Mouse (Mus musculus): Measurements from ENCODE around the gene Vps52. TPM values are rescaled to one million over a fixed set of nuclear protein-coding genes. Genes with fewer than 3 reads are reported as not detected.
"Not testable (repeated sequence)": the region's sequence is repeated elsewhere in the genome, so short reads cannot be mapped to it uniquely, and the experiment has no call there.

The Vps52 gene
- polyA plus RNA-seq, 1 experiment from 2014 or later, result 21.9 TPM

DNA sequence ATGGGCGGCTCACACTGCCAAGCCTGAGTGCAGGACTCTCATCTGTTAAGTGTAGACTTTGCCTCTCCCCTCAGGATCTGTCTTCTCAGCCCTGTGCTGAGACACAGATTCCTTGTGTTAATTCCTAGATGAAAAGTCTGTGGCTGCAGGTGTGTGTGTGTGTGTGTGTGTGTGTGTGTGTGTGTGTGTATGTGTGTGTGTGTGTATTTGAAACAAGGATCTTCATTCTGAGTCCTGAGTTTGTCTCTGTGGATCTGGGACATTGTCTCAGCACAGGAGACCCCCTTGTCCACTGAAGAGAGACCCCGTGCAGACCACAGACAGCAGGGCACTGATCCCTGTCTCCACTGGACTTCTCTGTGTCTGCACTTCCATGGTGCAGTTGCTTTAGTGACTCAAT lies 45.2 kb downstream of the Vps52 start:
- Histone ChIP-seq H3K4me2 (ENCODE audit: low read depth, low read length) (peak overlapping the region; percentile 96; the same call in 1 of the 2 replicates), H3K27me3 (ENCODE audit: control insufficient read depth, insufficient read depth, low read depth, low read length) (peaks cover 11% of the 10 kb centered on the region), H3K4me3 (ENCODE audit: low read depth, low read length) (peak overlapping the region; percentile 71; the same call in 1 of the 2 replicates)
- H3K4me1 ChIP-seq (ENCODE audit: control insufficient read depth, low read depth, low read length); H3K36me3 ChIP-seq (ENCODE audit: control insufficient read depth, insufficient read depth); H3K9me3 ChIP-seq (replicated peaks; ENCODE audit: control insufficient read depth, low read length); ATAC-seq (ENCODE audit: low read depth); H3K27ac ChIP-seq (ENCODE audit: low read length); H3K9ac ChIP-seq (ENCODE audit: low read depth, low read length): not testable (repeated sequence)
- 40% methylated on average over 2 of the region's 2 CpGs for WGBS (ENCODE audit: insufficient replicate concordance)

- Histone ChIP-seq H3K4me1 (ENCODE audit: control insufficient read depth, low read depth, low read length) (peaks cover 4% of the 10 kb centered on the region), H3K9me3 (replicated peaks; ENCODE audit: control insufficient read depth, low read length) (no peaks in the 10 kb centered on the region), H3K9ac (ENCODE audit: low read depth, low read length) (no peak overlapping the region), H3K4me3 (ENCODE audit: low read depth, low read length) (no peak overlapping the region), H3K27me3 (ENCODE audit: control insufficient read depth, insufficient read depth, low read depth, low read length) (peaks cover 11% of the 10 kb centered on the region), H3K4me2 (ENCODE audit: low read depth, low read length) (no peak overlapping the region), H3K27ac (ENCODE audit: low read length) (no peak overlapping the region), H3K36me3 (ENCODE audit: control insufficient read depth, insufficient read depth) (no peaks in the 10 kb centered on the region)
- ATAC-seq (ENCODE audit: low read depth), result no peak
- WGBS (ENCODE audit: insufficient replicate concordance), result 3% methylated on average over 5 of the region's 5 CpGs
Observed at GRCm38 (mm10) chr17:34003426-34003825, 47.8 kb downstream of the Vps52 start.

DNA sequence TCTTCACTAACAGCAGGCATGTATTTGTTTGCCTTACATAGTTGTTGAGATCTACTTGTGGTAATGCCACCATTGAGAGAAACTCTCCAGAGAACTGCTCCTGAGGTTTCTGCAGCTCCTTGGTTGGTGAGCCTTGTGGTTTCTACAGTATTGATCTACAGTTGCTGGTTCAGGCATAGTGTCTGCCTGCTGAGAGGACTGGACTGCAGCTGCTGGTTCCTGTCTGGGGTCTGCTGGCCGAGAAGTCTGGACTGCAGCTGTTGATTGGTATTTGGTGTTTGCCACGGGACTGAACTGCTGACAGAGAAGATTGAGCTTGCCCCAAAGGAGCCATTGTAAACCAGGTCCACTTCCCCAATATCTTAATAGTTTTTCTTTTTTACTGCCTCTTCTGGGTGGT lies 51.0 kb downstream of the Vps52 start:
- H3K4me3 ChIP-seq (ENCODE audit: low read depth, low read length), result no peak overlapping the region
- H3K4me2 ChIP-seq (ENCODE audit: low read depth, low read length), result no peak overlapping the region
- H3K36me3 ChIP-seq (ENCODE audit: control insufficient read depth, insufficient read depth), result no peaks in the 10 kb centered on the region
- no peaks in the 10 kb centered on the region for H3K9me3 ChIP-seq (replicated peaks; ENCODE audit: control insufficient read depth, low read length)
- no peak overlapping the region for H3K27ac ChIP-seq (ENCODE audit: low read length)
- H3K27me3 ChIP-seq (ENCODE audit: control insufficient read depth, insufficient read depth, low read depth, low read length), result no peaks in the 10 kb centered on the region
- ATAC-seq (ENCODE audit: low read depth), result no peak
- 28% methylated on average over 2 of the region's 2 CpGs for WGBS (ENCODE audit: insufficient replicate concordance)
- no peaks in the 10 kb centered on the region; the same call in 1 of the 2 replicates for H3K4me1 ChIP-seq (ENCODE audit: control insufficient read depth, low read depth, low read length)
- no peak overlapping the region for H3K9ac ChIP-seq (ENCODE audit: low read depth, low read length)

DNA sequence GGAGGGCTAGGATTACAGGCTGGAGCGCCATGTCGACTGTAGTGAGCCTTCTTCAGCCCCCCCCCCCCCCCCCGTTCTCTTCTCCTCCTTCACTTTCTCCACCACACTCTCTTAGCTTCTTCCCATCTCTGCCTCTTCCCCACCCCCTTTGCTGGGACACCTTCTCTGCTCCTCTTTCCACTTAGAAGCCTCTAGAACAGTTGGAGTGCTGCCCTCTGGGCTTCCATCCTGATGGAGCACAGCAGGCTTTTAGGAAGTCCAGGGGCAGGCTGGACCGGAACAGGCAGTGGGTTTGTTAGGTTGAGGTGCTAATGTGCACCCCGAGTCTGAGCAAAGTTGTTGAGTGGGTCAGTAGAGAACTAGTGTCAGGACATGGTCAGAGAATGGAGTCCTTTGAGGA lies 54.5 kb downstream of the Vps52 start:
- no peaks in the 10 kb centered on the region for H3K4me1 ChIP-seq (ENCODE audit: control insufficient read depth, low read depth, low read length)
- H3K4me2 ChIP-seq (ENCODE audit: low read depth, low read length), result no peak overlapping the region
- H3K36me3 ChIP-seq (ENCODE audit: control insufficient read depth, insufficient read depth), result no peaks in the 10 kb centered on the region
- no peaks in the 10 kb centered on the region for H3K9me3 ChIP-seq (replicated peaks; ENCODE audit: control insufficient read depth, low read length)
- no peak for ATAC-seq (ENCODE audit: low read depth)
- no peak overlapping the region for H3K27ac ChIP-seq (ENCODE audit: low read length)
- no peaks in the 10 kb centered on the region for H3K27me3 ChIP-seq (ENCODE audit: control insufficient read depth, insufficient read depth, low read depth, low read length)
- H3K9ac ChIP-seq (ENCODE audit: low read depth, low read length), result no peak overlapping the region
- 50% methylated on average over 5 of the region's 5 CpGs for WGBS (ENCODE audit: insufficient replicate concordance)
- no peak overlapping the region for H3K4me3 ChIP-seq (ENCODE audit: low read depth, low read length)

- no peak overlapping the region for H3K4me3 ChIP-seq (ENCODE audit: low read depth, low read length)
- H3K27me3 ChIP-seq (ENCODE audit: control insufficient read depth, insufficient read depth, low read depth, low read length), result no peaks in the 10 kb centered on the region
- whole genome bisulfite sequencing (ENCODE audit: insufficient replicate concordance), result 73% methylated on average over 8 of the region's 8 CpGs
- no peak overlapping the region for H3K9ac ChIP-seq (ENCODE audit: low read depth, low read length)
- H3K36me3 ChIP-seq (ENCODE audit: control insufficient read depth, insufficient read depth), result no peaks in the 10 kb centered on the region
- no peak overlapping the region for H3K4me2 ChIP-seq (ENCODE audit: low read depth, low read length)
- no peak for ATAC-seq (ENCODE audit: low read depth)
- H3K27ac ChIP-seq (ENCODE audit: low read length), result no peak overlapping the region
- no peaks in the 10 kb centered on the region for H3K4me1 ChIP-seq (ENCODE audit: control insufficient read depth, low read depth, low read length)
- H3K9me3 ChIP-seq (replicated peaks; ENCODE audit: control insufficient read depth, low read length), result no peaks in the 10 kb centered on the region
Observed at GRCm38 (mm10) chr17:34013436-34013835, 57.8 kb downstream of the Vps52 start.

Other genes with a start within 250 kb of the Vps52 start
- gene March2, start 237.1 kb upstream of the Vps52 start, polyA plus RNA-seq (2015; fragmentation: Nextera tagmentation; extraction: Ambion mirVana), result 256 and 281 TPM in 2 replicates
- 107 and 115 TPM in 2 replicates for gene Rab11b, start 195.3 kb upstream of the Vps52 start, polyA plus RNA-seq (2015; fragmentation: Nextera tagmentation; extraction: Ambion mirVana)
- gene Angptl4, start 174.0 kb upstream of the Vps52 start, polyA plus RNA-seq (2015; fragmentation: Nextera tagmentation; extraction: Ambion mirVana), result 29.3 and 29.6 TPM in 2 replicates
- gene Kank3, start 145.3 kb upstream of the Vps52 start, polyA plus RNA-seq (2015; fragmentation: Nextera tagmentation; extraction: Ambion mirVana), result 10.0 and 13.7 TPM in 2 replicates
- 389 and 463 TPM in 2 replicates for gene Rps28, start 131.2 kb upstream of the Vps52 start, polyA plus RNA-seq (2015; fragmentation: Nextera tagmentation; extraction: Ambion mirVana)
- gene Ndufa7, start 131.2 kb upstream of the Vps52 start, polyA plus RNA-seq (2015; fragmentation: Nextera tagmentation; extraction: Ambion mirVana), result 243 and 245 TPM in 2 replicates
- 11.9 and 12.1 TPM in 2 replicates for gene Cd320, start 112.7 kb upstream of the Vps52 start, polyA plus RNA-seq (2015; fragmentation: Nextera tagmentation; extraction: Ambion mirVana)
- gene Gm7029, start 82.0 kb upstream of the Vps52 start, polyA plus RNA-seq (2015; fragmentation: Nextera tagmentation; extraction: Ambion mirVana), result not detected in 2 replicates
- gene Kifc1, start 65.2 kb upstream of the Vps52 start, polyA plus RNA-seq (2015; fragmentation: Nextera tagmentation; extraction: Ambion mirVana), result 5.8 and 6.1 TPM in 2 replicates
- gene Platr17, start 50.7 kb upstream of the Vps52 start, polyA plus RNA-seq (2015; fragmentation: Nextera tagmentation; extraction: Ambion mirVana), result 0.21 and 0.54 TPM in 2 replicates
- 18.6 and 19.6 TPM in 2 replicates for gene Daxx, start 46.4 kb upstream of the Vps52 start, polyA plus RNA-seq (2015; fragmentation: Nextera tagmentation; extraction: Ambion mirVana)
- gene Tapbp, start 39.9 kb upstream of the Vps52 start, polyA plus RNA-seq (2015; fragmentation: Nextera tagmentation; extraction: Ambion mirVana), result 31.0 and 34.6 TPM in 2 replicates
- gene Zbtb22, start 39.9 kb upstream of the Vps52 start, polyA plus RNA-seq (2015; fragmentation: Nextera tagmentation; extraction: Ambion mirVana), result 7.8 and 9.1 TPM in 2 replicates
- gene Rgl2, start 26.3 kb upstream of the Vps52 start, polyA plus RNA-seq (2015; fragmentation: Nextera tagmentation; extraction: Ambion mirVana), result 7.8 and 9.0 TPM in 2 replicates
- gene Pfdn6, start 15.5 kb upstream of the Vps52 start, polyA plus RNA-seq (2015; fragmentation: Nextera tagmentation; extraction: Ambion mirVana), result 83.8 and 96.4 TPM in 2 replicates
- 12.2 and 13.4 TPM in 2 replicates for gene Wdr46, start 15.2 kb upstream of the Vps52 start, polyA plus RNA-seq (2015; fragmentation: Nextera tagmentation; extraction: Ambion mirVana)
- 2.2 and 2.3 TPM in 2 replicates for gene B3galt4, start 4.3 kb upstream of the Vps52 start, polyA plus RNA-seq (2015; fragmentation: Nextera tagmentation; extraction: Ambion mirVana)
- gene Rps18, start 189 bp downstream of the Vps52 start, polyA plus RNA-seq (2015; fragmentation: Nextera tagmentation; extraction: Ambion mirVana), result 904 and 1,002 TPM in 2 replicates
- gene H2-K1, start 44.5 kb downstream of the Vps52 start, polyA plus RNA-seq (2015; fragmentation: Nextera tagmentation; extraction: Ambion mirVana), result 126 and 139 TPM in 2 replicates
- gene Ring1, start 68.9 kb downstream of the Vps52 start, polyA plus RNA-seq (2015; fragmentation: Nextera tagmentation; extraction: Ambion mirVana), result 3.2 and 4.0 TPM in 2 replicates
- 30.1 and 32.2 TPM in 2 replicates for gene H2-Ke6, start 72.2 kb downstream of the Vps52 start, polyA plus RNA-seq (2015; fragmentation: Nextera tagmentation; extraction: Ambion mirVana)
- gene Slc39a7, start 75.9 kb downstream of the Vps52 start, polyA plus RNA-seq (2015; fragmentation: Nextera tagmentation; extraction: Ambion mirVana), result 58.8 and 59.8 TPM in 2 replicates
- gene Rxrb, start 76.0 kb downstream of the Vps52 start, polyA plus RNA-seq (2015; fragmentation: Nextera tagmentation; extraction: Ambion mirVana), result 14.7 and 15.7 TPM in 2 replicates
- 0.26 and 0.27 TPM in 2 replicates for gene Col11a2, start 83.6 kb downstream of the Vps52 start, polyA plus RNA-seq (2015; fragmentation: Nextera tagmentation; extraction: Ambion mirVana)
- gene H2-Oa, start 136.5 kb downstream of the Vps52 start, polyA plus RNA-seq (2015; fragmentation: Nextera tagmentation; extraction: Ambion mirVana), result 0.43 and 0.57 TPM in 2 replicates
- gene H2-DMa, start 163.7 kb downstream of the Vps52 start, polyA plus RNA-seq (2015; fragmentation: Nextera tagmentation; extraction: Ambion mirVana), result 5.3 and 5.5 TPM in 2 replicates
- 32.0 and 35.8 TPM in 2 replicates for gene Brd2, start 166.8 kb downstream of the Vps52 start, polyA plus RNA-seq (2015; fragmentation: Nextera tagmentation; extraction: Ambion mirVana)
- gene H2-DMb2, start 187.5 kb downstream of the Vps52 start, polyA plus RNA-seq (2015; fragmentation: Nextera tagmentation; extraction: Ambion mirVana), result 0.74 and 1.0 TPM in 2 replicates
- 1.3 and 1.5 TPM in 2 replicates for gene H2-DMb1, start 197.3 kb downstream of the Vps52 start, polyA plus RNA-seq (2015; fragmentation: Nextera tagmentation; extraction: Ambion mirVana)
- 3.8 and 4.2 TPM in 2 replicates for gene Tap1, start 231.7 kb downstream of the Vps52 start, polyA plus RNA-seq (2015; fragmentation: Nextera tagmentation; extraction: Ambion mirVana)
- 9.6 and 9.7 TPM in 2 replicates for gene Psmb9, start 232.0 kb downstream of the Vps52 start, polyA plus RNA-seq (2015; fragmentation: Nextera tagmentation; extraction: Ambion mirVana)
- 17.7 and 18.5 TPM in 2 replicates for gene Psmb8, start 241.9 kb downstream of the Vps52 start, polyA plus RNA-seq (2015; fragmentation: Nextera tagmentation; extraction: Ambion mirVana)
- gene Tap2, start 247.7 kb downstream of the Vps52 start, polyA plus RNA-seq (2015; fragmentation: Nextera tagmentation; extraction: Ambion mirVana), result 6.7 TPM in 2 replicates

All from liver, embryonic 16.5 days (tissue).